Mouse (Mus musculus) testis, adult 2 months (tissue): ENCODE measurements at regions not wholly inside any gene's neighbourhood (a gene's known extent, or its start where the extent isn't known, plus 50 kb on each side); places are given as distances from the start of the nearest gene placed in this dataset.

ENCODE experiments used
- H3K27ac ChIP-seq: fragments of 200-500 bp; 2 replicates; pipeline ENCODE4 v1.5.1; 2012; ENCODE audit warnings: low read depth, low read length; ENCODE audit not compliant: control insufficient read depth, insufficient read depth
- H3K27me3 ChIP-seq: fragments of 200-500 bp; 2 replicates; pipeline ENCODE4 v1.6.1; 2012; ENCODE audit warnings: mild to moderate bottlenecking, low read length, moderate library complexity; ENCODE audit not compliant: control insufficient read depth, insufficient read depth
- H3K36me3 ChIP-seq: fragments of 200-500 bp; 2 replicates; pipeline ENCODE4 v1.6.1; 2012; ENCODE audit warnings: mild to moderate bottlenecking, low read length; ENCODE audit not compliant: control insufficient read depth, insufficient read depth
- H3K4me1 ChIP-seq: fragments of 200-500 bp; 2 replicates; pipeline ENCODE4 v1.6.1; 2012; ENCODE audit warnings: low read length; ENCODE audit not compliant: control insufficient read depth, insufficient read depth
- H3K4me3 ChIP-seq: fragments of 200-500 bp; 2 replicates; pipeline ENCODE4 v1.5.1; 2012; ENCODE audit warnings: low read depth, mild to moderate bottlenecking, low read length, moderate library complexity, mixed read lengths; ENCODE audit not compliant: control insufficient read depth
- CTCF ChIP-seq: fragments of 200-500 bp; IDR thresholded peaks from 2 replicates; pipeline ENCODE4 v1.5.1; 2012; ENCODE audit warnings: low read depth, mild to moderate bottlenecking, inconsistent platforms, low read length, moderate library complexity; ENCODE audit not compliant: control insufficient read depth, insufficient read depth, insufficient replicate concordance
- POLR2A ChIP-seq: fragments of 200-500 bp; IDR thresholded peaks from 2 replicates; pipeline ENCODE4 v1.6.1; 2012; ENCODE audit warnings: low read depth, mild to moderate bottlenecking, inconsistent platforms, low read length, moderate library complexity; ENCODE audit not compliant: control insufficient read depth

GRCm38 (mm10) chr13:44569241-44569778, 160.0 kb upstream of the Jarid2 start:
- no peak overlapping the region for H3K4me3 ChIP-seq
- H3K27me3 ChIP-seq, result no peaks in the 10 kb centered on the region
- H3K27ac ChIP-seq, result no peak overlapping the region
- no peaks in the 10 kb centered on the region; the same call in 1 of the 2 replicates for H3K4me1 ChIP-seq
- TF ChIP-seq CTCF (no peak), POLR2A (no peak)
- H3K36me3 ChIP-seq, result no peaks in the 10 kb centered on the region

GRCm38 (mm10) chr13:44573463-44573862, 155.8 kb upstream of the Jarid2 start:
- H3K27me3 ChIP-seq, result no peaks in the 10 kb centered on the region
- TF ChIP-seq CTCF, result no peak
- no peak for TF ChIP-seq POLR2A
- no peak overlapping the region for H3K27ac ChIP-seq
- H3K4me1 ChIP-seq, result no peaks in the 10 kb centered on the region; the same call in 1 of the 2 replicates
- H3K36me3 ChIP-seq, result no peaks in the 10 kb centered on the region
- H3K4me3 ChIP-seq, result no peak overlapping the region

- Histone ChIP-seq H3K27ac (no peak overlapping the region), H3K4me3 (no peak overlapping the region), H3K36me3 (no peaks in the 10 kb centered on the region), H3K27me3 (no peaks in the 10 kb centered on the region), H3K4me1 (no peaks in the 10 kb centered on the region)
- no peak for TF ChIP-seq CTCF
- TF ChIP-seq POLR2A, result no peak
Measured at GRCm38 (mm10) chr13:44579215-44579614, 150.1 kb upstream of the Jarid2 start.

DNA sequence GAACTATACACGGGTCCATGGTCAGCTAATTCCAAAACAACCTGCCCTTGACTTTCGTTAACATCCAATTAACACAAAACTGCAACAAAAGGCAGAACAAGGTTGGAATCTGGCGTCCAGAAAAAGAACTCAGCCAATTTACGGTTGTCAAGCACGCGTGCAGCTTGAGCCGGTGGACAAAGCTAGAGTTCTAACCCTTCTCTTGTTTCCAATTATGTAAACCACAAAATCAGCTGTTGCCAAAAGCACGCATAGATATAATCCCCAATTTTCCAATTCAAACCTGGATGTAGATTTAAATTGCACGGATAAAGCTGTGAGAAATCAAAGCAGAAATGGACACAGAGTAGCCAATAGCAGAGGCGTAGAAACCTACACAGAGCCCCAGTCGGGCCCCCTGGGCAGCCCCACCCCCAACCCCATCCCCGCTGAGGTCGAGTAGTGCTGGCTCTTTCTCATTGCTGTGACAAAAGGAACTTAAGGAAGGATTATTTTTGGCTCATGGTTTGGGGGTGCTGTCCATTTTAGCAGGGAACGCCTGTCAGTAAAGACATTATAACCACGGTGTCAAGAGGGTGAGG, 149.0 kb upstream of the Jarid2 start:
- no peaks in the 10 kb centered on the region for H3K4me1 ChIP-seq
- H3K4me3 ChIP-seq, result no peak overlapping the region
- H3K36me3 ChIP-seq, result no peaks in the 10 kb centered on the region
- TF ChIP-seq POLR2A (no peak), CTCF (no peak)
- no peak overlapping the region for H3K27ac ChIP-seq
- H3K27me3 ChIP-seq, result no peaks in the 10 kb centered on the region

DNA sequence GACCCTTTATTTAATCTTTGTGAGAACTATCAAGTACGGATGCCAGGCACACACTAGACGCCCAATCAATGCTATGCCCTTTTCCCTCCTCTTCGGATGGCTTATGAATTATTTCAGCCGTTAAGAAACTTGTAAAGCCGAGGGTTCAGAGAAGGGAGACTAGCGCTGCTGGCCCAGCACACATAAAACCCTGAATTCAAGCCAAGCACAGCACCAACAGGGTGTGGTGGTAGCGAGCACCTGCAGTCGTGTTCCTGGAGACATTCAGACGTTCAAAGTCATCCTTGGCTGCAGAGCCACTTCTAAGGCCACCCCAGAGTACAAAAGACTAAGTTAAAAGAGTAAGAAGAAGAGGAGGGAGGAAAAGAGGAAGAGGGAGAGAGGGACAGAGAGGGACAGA, 148.5 kb upstream of the Jarid2 start:
- H3K4me3 ChIP-seq, result no peak overlapping the region
- H3K27me3 ChIP-seq, result no peaks in the 10 kb centered on the region
- no peaks in the 10 kb centered on the region for H3K4me1 ChIP-seq
- TF ChIP-seq CTCF (no peak), POLR2A (no peak)
- H3K36me3 ChIP-seq, result no peaks in the 10 kb centered on the region
- no peak overlapping the region for H3K27ac ChIP-seq

DNA sequence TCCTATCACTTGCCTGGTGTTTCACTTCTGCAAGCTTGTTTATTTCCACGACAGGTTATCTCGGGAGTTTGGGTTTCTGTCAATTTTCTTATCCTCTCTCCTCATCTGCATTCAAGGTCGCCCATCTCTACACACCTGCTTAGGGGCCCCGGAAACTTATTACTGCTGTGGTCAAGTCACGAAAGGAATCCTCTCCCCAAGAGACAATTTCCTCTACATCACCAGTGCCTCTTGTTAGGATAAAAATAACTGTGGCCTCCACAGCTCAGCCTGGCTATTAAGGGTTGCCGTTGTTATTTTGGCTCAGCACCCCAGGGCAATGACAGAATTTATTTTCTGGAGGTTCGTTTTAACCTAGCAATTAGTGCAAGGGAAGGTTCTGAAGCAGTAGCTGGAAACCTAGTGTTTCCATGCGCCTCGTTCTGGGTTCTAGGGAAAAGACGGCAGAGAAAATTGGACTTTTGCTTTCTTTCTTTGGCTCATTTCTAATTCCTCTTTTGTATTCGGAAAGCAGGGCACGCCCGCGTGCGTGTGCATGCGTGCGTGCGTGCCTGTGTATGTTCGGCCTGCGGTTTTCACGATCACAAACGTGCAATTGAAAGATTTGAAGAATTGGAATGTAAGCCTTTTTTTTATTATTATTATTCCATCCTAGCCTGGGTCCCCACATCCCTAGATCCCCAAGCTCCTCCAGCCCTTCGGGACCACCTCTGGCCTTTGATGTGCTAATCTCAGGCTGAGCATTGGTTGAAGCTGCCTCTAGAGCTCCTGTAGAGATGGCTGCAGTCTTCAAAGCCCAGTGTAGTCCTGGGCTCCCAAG, 147.1 kb upstream of the Jarid2 start:
- no peaks in the 10 kb centered on the region for H3K36me3 ChIP-seq
- H3K27ac ChIP-seq, result no peak overlapping the region
- no peaks in the 10 kb centered on the region for H3K4me1 ChIP-seq
- H3K27me3 ChIP-seq, result no peaks in the 10 kb centered on the region
- TF ChIP-seq CTCF (no peak), POLR2A (no peak)
- no peak overlapping the region for H3K4me3 ChIP-seq

- H3K4me1 ChIP-seq, result no peaks in the 10 kb centered on the region
- H3K27me3 ChIP-seq, result no peaks in the 10 kb centered on the region
- no peak overlapping the region for H3K27ac ChIP-seq
- TF ChIP-seq POLR2A, result no peak
- no peak overlapping the region for H3K4me3 ChIP-seq
- H3K36me3 ChIP-seq, result no peaks in the 10 kb centered on the region
Measured at GRCm38 (mm10) chr13:44582767-44583085, 146.5 kb upstream of the Jarid2 start.
